Mouse (Mus musculus) G1E-ER4 (cell line): ENCODE measurements around the gene Zbtb18. TPM values are rescaled to one million over a fixed set of nuclear protein-coding genes. Genes with fewer than 3 reads are reported as not detected.

Source experiments
- GATA1 ChIP-seq: IDR thresholded peaks from one replicate; pipeline ENCODE4 v1.8.0; 2012; ENCODE audit warnings: low read length, inconsistent platforms
- polyA plus RNA-seq: library from polyadenylated mRNA; stranded (reverse); fragments of >175 nt; gene quantifications from 2 replicates; pipeline ENCODE4 v1.2.3, GENCODE M21; 2012

Gene Zbtb18
- 9.7 and 17.5 TPM in 2 replicates for polyA plus RNA-seq

DNA sequence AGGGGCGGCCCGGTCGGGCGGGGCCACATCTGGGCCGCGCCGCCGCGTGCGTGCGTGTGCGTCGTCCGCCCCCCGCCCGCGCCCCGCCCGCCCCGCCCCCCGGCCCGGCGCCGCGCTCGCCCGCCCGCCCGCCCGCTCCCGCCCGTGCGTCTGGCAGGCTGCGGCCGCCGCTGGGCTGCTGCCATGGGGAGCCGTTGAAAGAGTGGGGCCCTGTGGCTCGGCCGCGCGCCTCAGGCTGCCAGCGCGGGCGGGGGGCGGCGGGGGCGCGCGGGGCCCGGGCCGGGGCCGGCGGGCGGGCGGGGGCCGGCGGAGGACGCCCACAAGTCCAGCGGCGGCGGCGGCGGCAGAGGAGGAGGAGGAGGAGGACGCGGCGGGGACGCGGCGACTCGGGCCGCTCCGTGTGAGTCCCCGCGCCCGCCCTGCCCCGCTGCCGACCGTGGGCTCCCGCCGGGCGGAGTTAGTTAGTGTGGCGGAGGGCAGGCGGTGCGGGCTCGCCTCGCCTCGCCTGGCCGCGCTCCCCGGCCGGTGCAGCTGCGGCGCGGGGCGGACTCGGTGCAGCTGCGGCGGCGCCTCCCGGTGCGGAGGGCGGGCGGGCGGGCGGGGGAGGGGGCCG, at the start of gene Zbtb18:
Zbtb18 (plus strand) TSS at position 156 of the 613 bp plus-strand sequence.
- no peak for TF ChIP-seq GATA1

- no peak for TF ChIP-seq GATA1
Measured at GRCm38 (mm10) chr1:177397455-177397854, 44.7 kb upstream of the Zbtb18 start.

DNA sequence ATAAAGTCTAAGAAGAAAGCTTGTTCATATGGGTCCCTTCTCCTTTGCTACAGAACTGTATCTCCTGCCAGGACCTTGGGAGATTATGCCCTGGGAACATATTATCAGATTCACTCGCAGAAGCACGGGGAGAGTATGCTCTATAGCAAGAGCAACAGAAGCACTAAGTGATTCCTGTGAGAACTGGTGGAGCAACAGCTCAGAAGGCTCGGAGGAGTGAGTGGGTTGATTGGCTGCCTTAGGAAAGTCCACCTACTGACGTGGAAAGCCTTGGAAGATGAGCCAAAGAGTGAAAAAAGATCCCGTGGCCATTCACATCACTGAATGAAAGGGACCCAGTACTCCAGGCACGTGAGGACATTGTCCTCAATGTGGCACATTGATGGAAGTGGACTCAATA, 37.0 kb upstream of the Zbtb18 start:
- TF ChIP-seq GATA1 = no peak

- no peak for TF ChIP-seq GATA1
Measured at GRCm38 (mm10) chr1:177408690-177409089, 33.5 kb upstream of the Zbtb18 start.

- no peak for TF ChIP-seq GATA1
Measured at GRCm38 (mm10) chr1:177410769-177411348, 31.3 kb upstream of the Zbtb18 start.

DNA sequence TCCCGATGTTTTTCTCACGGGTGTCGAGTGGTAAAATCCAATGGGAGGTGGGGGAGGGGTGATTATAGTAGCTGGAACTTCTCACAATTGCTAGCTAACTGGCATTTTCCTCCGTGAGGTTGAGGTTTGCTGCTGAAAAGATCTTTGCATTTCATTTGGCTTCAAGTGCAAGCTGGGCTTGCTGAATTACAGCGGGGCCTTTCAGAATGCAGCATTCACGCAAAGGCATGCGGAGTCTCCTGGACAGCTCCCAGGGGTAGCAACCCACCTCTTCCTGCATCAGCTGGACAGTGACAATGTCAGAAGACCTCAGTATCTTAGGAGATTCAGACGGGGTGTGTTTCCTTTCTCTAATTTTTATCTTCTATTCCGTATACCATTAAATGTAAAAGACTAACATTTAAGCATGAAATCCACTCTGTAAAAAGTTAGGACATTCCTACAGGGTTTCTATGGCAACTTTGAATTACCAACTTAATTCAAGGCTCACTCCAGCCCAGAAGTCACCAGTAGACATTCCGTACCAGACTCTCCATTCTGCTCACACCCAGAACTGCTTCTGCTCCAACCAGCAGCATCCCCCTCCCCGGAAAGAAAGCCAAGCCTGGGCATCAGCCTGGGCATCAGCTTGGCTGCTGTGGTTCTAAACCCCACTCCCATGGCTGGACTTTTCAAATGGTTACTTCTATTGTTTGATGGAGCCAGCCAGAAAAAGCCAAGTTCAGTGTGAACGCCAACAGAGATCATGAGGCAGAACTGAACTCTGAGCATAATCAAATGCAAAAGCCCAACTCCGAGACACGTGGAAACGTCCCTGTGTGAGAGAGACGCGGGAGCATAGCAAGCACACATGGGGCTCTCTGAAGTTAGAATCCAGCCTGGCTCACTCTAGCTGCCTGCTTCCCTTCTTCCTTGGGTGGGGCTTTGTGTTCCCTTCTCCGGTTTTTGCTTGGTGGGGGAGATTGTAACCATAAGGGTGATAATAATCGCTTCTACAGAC, 30.5 kb upstream of the Zbtb18 start:
- TF ChIP-seq GATA1 = no peak

DNA sequence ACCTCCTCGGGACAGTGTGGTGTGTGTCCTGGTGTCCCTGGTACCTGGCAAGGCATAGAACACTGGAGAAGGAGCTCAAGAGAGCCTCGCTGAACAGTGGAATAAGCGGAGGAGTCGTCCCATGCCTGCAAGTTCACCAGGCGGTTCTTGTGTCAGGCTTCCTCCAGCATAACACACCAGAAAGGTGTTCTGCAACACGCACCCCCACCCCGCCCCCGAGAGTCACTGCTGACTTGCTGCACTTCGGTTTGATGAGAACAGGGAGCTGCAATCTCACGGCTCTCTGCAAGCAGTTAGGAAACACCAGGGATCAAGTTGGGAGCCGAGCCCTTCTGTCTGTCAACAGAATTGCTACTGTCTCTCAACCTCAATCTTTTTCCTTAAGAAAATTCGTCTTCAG, 22.8 kb upstream of the Zbtb18 start:
- no peak for TF ChIP-seq GATA1

DNA sequence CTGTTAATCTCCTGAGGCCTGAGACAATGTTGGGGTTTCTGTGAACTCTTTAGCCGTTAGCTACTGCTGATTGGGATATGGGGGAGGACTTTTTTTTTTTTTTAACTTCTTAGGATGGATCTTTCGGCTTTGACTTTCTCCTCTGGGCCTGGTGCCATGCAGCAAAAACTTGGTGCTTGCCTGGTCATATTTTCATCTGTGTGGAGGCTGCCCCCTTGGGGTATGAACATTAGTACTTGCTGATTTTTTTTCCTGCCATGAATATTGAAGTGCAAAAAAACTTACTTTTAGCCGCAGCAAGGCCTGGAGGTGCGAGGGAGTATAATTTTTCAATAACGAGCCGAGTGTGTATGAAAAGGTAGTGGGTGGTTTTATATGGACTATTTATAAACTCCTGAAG, 22.0 kb upstream of the Zbtb18 start:
- TF ChIP-seq GATA1 = no peak

- no peak for TF ChIP-seq GATA1
Measured at GRCm38 (mm10) chr1:177427862-177428261, 14.3 kb upstream of the Zbtb18 start.

DNA sequence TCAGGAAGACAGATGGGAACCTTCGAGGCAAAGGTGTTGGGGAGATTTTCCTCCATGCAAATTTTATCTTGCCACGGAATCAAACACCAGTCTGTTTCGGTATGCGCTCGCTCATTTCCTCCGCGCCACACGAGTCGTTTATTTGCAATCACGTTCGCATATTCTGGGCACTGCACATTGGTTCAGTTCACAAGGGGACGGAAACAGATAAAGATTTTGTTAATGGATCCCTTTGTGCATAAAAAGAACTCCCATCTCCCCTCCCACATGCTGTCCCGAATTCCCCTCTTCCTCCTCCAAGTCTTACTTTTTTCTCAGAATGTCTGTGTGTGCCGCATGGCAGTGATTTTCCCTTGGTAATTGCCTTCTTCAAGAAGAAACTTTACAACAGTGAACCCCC, 13.8 kb upstream of the Zbtb18 start:
- no peak for TF ChIP-seq GATA1

DNA sequence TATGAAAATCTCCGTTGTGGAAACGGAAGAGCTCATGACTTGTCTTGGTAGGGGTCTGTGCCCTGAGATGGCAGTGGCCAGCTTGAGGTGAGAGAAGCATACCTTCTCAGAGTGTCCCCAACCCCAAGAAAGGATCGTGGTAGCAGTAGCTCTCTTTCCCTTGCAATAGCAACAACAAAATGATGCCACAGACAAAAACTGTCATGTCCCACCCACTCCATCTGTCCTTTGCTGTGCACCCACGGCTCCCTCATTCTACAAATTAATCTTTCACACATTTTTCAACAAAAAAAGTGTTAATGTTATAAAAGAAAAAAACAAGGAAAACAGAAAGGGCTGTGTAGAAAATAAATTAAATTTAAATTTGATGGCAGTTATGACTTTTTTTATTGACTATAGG, 13.1 kb upstream of the Zbtb18 start:
- TF ChIP-seq GATA1 = no peak

DNA sequence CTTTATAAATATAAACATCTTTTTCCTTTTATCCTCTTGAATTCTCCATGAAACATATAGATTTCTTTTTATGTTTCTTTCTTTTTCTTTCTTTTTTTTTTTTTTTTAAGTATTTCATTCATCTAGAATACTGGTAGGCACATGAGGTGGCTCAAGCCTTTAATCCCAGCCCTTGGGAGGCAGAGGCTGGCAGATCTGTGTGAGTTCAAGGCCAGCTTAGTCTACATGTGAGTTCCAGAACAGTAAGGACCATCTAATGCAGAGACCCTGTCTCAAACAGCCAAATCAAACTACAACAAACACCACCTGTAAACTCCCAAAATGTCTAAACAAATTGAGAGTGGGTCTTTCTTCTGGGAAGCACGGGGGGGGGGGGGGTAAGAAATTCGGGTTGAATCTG, 1.7 kb upstream of the Zbtb18 start:
- no peak for TF ChIP-seq GATA1

DNA sequence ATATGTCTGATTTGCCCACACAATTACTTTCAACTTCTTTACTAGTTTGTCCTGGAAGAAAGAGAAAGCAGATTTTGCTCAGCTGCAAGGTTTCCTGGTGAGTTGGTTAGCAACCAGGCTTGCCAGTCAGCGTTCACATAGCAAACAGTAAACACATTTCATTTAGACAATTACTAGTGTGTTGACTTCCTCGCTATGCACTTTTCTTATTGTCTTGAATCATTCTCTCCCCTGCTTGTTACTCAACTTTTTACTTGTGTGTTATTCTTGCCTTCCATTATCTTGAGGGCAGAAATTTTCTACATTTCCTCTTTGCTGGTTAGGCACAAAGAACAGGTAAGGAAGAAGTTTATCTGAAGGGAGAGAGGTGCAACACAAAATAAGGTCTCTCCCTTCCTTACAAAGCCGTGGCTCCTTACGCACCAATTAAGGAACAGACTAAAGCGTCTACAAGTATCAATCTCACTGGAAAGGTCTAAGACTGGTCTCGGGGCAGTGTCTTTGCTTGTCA, 1.1 kb upstream of the Zbtb18 start:
- no peak for TF ChIP-seq GATA1

- no peak for TF ChIP-seq GATA1
Measured at GRCm38 (mm10) chr1:177441492-177442195, 507 bp upstream of the Zbtb18 start.

DNA sequence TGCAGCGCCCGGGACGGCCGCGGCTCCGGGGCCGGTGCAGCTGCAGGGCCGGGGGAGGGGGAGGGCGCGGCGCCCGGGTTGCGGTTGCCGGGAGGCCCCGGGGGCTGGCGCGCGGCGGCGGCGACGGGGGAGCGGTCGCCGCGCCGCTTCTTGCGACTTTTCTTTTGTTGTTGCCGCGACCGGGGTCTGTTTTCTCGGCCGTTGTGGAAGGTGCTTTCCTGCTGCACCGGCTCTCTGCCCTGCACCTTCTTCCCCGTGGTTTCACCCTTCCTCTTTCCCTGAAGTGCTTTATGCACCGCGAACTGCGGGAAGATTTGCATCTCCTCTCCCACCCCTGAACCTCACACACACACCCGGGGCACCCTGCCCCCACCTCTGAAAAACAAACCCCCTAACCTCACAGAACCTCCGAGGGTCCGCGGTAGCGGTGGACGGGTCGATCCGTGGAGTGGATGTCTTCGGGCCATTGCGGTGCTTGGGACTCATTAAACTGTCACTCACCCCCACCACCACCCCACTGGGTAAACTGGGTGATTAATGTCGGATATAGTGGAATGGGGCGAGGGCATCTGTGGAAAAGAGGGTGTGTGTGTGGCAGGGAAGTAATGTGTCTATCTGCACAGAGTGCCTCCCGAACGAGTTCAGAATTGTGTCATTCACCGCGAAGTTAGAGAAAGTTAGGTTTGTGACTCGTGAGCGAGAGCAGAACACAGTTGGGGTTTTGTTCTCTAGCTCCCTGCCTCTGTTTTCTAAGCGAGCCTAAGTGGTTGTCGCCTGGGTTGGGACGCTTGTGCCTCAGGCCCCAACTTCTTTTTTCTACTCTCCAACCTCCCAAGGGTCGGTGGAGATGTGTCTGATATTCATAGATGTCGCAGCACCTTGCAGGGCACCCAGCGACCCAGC, 921 bp downstream of the Zbtb18 start:
- TF ChIP-seq GATA1 = no peak
